Mouse (Mus musculus): ENCODE data around the gene Bmpr2.

DNA sequence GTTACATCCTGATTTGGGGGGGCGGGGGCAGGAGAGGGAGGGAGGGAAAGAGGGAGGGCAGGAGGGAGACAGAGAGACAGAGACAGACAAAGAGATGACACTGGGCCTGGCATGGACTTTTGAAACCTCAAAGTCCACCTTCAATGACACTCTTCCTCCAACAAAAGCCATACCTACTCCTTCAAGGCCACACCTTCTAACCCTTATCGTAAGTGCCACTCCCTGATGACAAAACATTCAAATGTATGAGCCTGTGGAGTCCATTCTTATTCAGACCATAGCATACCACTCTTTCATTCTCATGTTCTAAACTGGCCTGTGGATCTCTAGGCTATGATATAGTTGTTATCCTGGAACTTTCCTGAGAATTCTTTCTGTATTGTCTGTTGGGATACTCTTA, 161.2 kb downstream of the Bmpr2 start:
- TF ChIP-seq POLR2A (IDR thresholded peaks at IDR 0.05; ENCODE audit: low read depth, low read length) (no peak), CTCF (IDR thresholded peaks at IDR 0.05; ENCODE audit: borderline replicate concordance, insufficient read depth, low read length) (no peak)
